Mouse (Mus musculus) CH12F3 (cell line): ENCODE data around the gene Ccdc82.

ENCODE experiments used
- in situ Hi-C: fragments of 300-500 bp; cut with MboI; formaldehyde crosslinking; loops from 2 replicates; pipeline ENCODE4 v1.14.3; 2020; ENCODE audit warnings: low sequenced_read_pairs

Ccdc82 gene

GRCm38 (mm10) chr9:13298513-13298878 is 51.7 kb downstream of the Ccdc82 start:
- in situ Hi-C loops: no loop called here

- in situ Hi-C loops: no loop called here
Observed at GRCm38 (mm10) chr9:13299190-13299589, 52.4 kb downstream of the Ccdc82 start.

- in situ Hi-C loops: no loop called here
Observed at GRCm38 (mm10) chr9:13300041-13300441, 53.3 kb downstream of the Ccdc82 start.

- in situ Hi-C loops: no loop called here
Observed at GRCm38 (mm10) chr9:13300891-13301782, 54.4 kb downstream of the Ccdc82 start.

GRCm38 (mm10) chr9:13302183-13302825 is 55.5 kb downstream of the Ccdc82 start:
- in situ Hi-C loops: no loop called here

GRCm38 (mm10) chr9:13303099-13303771 is 56.5 kb downstream of the Ccdc82 start:
- in situ Hi-C loops: no loop called here

GRCm38 (mm10) chr9:13303976-13304375 is 57.2 kb downstream of the Ccdc82 start:
- in situ Hi-C loops: no loop called here

- in situ Hi-C loops: no loop called here
Observed at GRCm38 (mm10) chr9:13306471-13306870, 59.7 kb downstream of the Ccdc82 start.

- in situ Hi-C loops: no loop called here
Observed at GRCm38 (mm10) chr9:13307226-13307625, 60.5 kb downstream of the Ccdc82 start.

GRCm38 (mm10) chr9:13308718-13309117 is 62.0 kb downstream of the Ccdc82 start:
- in situ Hi-C loops: no loop called here

GRCm38 (mm10) chr9:13309807-13310206 is 63.1 kb downstream of the Ccdc82 start:
- in situ Hi-C loops: no loop called here

- in situ Hi-C loops: no loop called here
Observed at GRCm38 (mm10) chr9:13310236-13310635, 63.5 kb downstream of the Ccdc82 start.

GRCm38 (mm10) chr9:13311094-13311493 is 64.3 kb downstream of the Ccdc82 start:
- in situ Hi-C loops: no loop called here

- in situ Hi-C loops: no loop called here
Observed at GRCm38 (mm10) chr9:13313923-13314322, 67.2 kb downstream of the Ccdc82 start.

- in situ Hi-C loops: no loop called here
Observed at GRCm38 (mm10) chr9:13314577-13315004, 67.8 kb downstream of the Ccdc82 start.

- in situ Hi-C loops: no loop called here
Observed at GRCm38 (mm10) chr9:13315393-13315792, 68.6 kb downstream of the Ccdc82 start.

GRCm38 (mm10) chr9:13319566-13319965 is 72.8 kb downstream of the Ccdc82 start:
- in situ Hi-C loops: no loop called here

GRCm38 (mm10) chr9:13320800-13321364 is 74.1 kb downstream of the Ccdc82 start:
- in situ Hi-C loops: no loop called here

- in situ Hi-C loops: no loop called here
Observed at GRCm38 (mm10) chr9:13323074-13323473, 76.3 kb downstream of the Ccdc82 start.

- in situ Hi-C loops: no loop called here
Observed at GRCm38 (mm10) chr9:13323612-13324011, 76.9 kb downstream of the Ccdc82 start.
